Mouse (Mus musculus): ENCODE measurements around the gene Kmt2c.

- TF ChIP-seq CTCF (IDR thresholded peaks at IDR 0.05; ENCODE audit: extremely low read depth, insufficient read depth, low read length) = no peak
- no peak for TF ChIP-seq POLR2A (IDR thresholded peaks at IDR 0.05; ENCODE audit: extremely low read depth, insufficient read depth, low read length)
These were observed 21.2 kb upstream of the Kmt2c start for GRCm38 (mm10) chr5:25519820-25520219.

All from cortical plate, adult 2 months (tissue).